Mouse (Mus musculus): Measurements from ENCODE around the gene Dph1.
"Not testable (repeated sequence)": the region's sequence is repeated elsewhere in the genome, so short reads cannot be mapped to it uniquely, and the experiment has no call there.

Gene Dph1

DNA sequence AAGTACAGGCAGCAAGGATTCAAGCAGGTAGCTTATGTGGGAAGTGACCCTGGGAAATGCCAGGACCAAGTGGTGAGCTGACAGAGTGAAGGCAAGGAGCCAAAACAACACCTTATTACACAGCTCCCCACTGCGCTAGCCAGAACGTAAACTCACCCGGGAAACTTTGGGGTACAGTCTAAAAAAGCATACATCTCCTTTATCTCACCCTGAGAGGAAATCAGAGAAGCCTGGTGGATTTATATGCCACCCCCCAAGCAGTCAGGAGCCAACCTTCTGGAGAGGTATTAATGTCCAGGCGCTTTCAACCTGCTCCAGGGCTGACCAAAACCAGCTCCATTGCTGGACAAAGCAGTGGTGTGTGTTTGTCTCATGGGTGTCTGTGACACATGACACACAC lies 12.9 kb upstream of the Dph1 start:
- DNase-seq (ENCODE audit: low spot score in 2 of 2) = no peak

DNA sequence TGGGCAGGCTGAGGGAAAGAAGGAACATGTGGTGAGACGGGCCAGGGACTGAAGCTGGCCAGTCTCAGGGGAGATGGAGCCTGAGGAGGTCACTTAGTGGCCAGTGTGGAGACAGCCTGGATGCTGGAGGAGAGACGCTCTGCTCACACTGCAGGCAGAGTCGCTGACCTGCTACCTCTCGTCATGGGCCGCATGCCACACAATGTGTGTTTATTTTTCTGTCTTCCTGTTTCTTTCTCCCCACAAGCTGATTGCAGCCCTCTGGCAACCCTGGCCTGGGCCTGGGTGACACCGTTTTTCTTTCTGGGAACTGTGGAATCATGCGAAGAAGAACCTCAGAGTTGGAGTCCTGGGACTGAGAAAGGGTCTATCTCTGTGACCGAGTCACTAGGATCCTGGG lies 10.7 kb upstream of the Dph1 start:
- DNase-seq (ENCODE audit: low spot score in 2 of 2) = no peak

DNA sequence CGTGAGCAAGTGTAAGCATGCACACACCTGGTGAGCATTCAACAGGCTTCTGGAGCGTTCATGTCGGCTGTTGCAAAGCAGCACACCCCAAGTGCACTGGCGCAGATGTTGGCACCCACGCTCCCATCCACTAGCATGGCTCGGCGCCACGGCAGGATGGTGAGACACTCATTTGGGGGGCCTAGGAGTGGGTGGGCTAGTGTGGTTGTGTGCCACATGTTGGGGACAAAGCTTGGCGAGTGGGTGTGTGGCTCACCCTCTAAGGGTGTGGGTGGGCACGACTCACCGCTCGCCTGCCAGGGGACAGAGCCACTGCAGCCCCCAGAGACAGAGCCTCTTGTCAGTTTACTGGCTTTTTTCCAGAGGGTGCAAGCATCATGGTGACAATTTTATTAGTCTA lies 9.9 kb upstream of the Dph1 start:
- no peak for DNase-seq (ENCODE audit: low spot score in 2 of 2)

DNA sequence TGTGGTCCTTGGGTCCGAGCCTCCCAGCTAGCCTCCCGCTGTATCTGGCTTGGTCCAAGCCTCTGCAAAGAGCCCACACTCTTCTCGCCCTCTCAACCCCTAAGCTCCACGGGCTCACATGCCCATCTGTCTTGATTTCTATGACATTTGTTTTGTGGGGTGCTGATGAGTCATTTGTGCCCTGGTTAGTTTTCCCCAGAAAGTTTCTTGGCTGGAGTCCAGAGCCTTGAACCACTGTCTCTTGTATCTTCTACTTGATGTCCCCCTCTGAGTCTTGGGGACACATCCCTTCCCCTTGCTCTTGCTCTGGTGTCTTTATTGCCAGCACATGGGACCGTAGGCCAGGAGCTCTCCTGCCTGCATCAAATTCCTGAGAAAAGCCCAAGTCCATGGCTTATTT lies 8.9 kb upstream of the Dph1 start:
- no peak for DNase-seq (ENCODE audit: low spot score in 2 of 2)

DNA sequence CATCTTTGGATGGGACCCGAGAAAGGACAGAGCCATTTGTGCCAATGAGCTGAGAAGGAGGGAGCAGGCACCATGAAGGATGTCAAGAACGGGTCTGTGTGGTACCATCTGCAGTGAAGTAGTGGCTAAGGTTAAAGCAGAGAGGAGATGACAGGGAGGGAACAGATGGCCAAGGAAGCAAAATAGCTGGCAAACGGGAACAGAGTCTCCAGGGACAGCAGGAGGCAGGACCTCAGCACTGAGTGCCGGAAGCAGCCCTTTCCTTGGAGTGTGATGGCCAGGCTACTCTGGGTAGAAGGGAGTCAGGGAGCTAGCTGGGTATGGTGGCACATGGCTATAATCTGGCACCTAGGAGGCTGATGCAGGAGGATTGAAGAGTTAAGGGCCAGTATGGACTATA lies 7.8 kb upstream of the Dph1 start:
- no peak for DNase-seq (ENCODE audit: low spot score in 2 of 2)

DNA sequence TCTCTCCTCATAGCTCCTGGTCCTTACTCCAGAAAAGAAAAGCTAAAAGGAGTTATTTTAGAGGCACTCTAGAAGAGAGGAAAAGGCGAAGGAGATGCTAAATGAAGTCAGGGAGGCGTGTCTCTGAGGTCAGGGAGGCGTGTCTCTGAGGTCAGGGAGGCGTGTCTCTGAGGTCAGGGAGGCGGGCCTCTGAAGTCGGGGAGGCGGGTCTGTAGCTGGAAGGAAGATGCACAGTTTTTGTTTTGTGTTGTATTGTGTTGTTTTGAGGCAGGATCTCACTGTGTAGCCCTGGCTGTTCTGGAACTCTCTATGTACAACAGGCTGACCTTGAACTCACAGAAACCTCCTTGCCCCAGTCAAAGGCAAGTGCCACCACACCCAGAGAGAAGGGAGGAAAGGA lies 6.9 kb upstream of the Dph1 start:
- no peak for DNase-seq (ENCODE audit: low spot score in 2 of 2)

DNA sequence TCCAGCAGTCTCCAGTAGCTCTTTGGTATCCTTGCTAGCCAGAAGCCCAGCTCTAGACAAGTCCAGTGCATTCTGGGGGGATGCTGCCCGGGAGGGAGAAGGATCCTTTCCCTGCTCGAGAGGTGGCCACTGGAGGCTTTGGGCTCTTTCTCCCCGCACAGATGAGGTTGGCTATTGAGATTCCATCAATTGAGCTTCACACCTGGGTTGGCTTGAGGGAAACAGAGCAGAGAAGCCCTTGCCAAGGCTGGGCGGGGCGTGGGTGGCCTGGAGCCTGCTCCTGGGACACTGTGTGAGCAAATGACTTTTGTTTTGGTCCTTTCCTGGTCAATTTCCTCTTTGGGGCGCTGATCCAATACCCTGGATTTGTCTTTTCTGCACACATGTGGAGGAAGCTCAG lies 5.1 kb upstream of the Dph1 start:
- no peak for DNase-seq (ENCODE audit: low spot score in 2 of 2)

DNA sequence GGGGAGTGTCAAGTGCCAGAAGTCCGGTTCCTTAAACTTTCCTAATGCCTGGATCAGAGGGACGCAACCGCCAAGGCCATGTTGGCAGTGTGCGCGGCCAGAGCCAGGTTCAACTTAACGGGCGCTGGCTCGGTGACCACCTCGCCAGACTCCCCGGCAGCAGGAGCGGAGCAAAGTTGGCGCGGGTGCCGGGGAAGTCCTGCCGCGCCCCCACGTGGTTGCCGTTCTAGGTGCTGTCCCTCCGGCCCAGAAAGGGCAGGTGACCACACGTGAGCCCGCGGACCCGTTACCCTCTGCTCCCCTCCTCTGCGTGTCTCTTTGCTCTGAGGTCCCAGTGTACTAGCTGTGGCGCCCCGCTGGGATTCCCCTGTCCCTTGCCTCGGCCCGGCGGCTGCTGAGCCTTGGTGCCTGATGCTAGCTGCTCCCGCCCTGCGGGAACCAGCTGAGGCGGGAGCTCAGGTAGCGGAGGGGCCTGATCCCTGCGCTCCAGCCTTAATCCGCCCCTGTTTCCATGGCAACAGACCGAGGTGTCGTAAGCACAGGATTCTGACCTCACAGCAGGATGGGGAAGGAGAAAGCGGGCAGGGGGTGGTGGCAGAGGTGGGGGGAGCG lies 3.9 kb upstream of the Dph1 start:
- DNase-seq (ENCODE audit: low spot score in 2 of 2) = peak in 1 of 2 experiments; percentile 59

DNA sequence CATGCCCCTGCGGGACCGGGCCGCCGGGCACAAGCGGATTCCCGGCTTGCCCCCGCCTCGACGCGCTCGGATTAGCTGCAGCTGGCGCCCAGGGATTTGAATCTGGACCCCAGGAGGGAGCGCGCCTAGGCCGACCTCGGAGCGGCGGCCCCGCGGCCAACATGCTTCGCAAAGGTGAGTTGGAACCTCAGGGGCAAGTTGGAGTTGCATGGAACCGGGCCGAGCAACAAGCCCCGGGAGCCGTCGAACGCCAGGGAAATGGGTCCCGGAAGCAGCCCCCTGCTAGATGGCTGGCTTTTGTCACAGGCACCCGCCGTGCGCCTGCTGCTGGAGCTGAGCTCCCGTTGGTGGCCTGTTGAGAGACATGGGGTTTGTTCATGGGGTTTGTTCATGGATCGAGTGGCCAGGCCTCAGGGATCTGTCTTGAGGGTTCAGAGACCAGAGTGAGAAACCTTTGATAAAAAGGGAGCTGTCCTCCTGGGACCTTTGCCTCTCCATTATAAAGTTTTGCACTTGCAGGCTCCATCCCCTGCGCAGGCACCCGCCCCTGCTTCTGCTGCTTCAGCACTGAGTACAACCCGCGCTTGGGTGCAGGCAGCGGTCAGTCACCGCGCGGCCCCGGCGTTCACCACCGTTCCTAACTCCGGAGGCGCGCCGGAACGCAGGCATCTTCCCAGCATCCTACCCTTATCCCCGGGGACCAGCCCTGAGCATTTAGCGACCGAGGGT lies 3.2 kb upstream of the Dph1 start:
- no peak for DNase-seq (ENCODE audit: low spot score in 2 of 2)

DNA sequence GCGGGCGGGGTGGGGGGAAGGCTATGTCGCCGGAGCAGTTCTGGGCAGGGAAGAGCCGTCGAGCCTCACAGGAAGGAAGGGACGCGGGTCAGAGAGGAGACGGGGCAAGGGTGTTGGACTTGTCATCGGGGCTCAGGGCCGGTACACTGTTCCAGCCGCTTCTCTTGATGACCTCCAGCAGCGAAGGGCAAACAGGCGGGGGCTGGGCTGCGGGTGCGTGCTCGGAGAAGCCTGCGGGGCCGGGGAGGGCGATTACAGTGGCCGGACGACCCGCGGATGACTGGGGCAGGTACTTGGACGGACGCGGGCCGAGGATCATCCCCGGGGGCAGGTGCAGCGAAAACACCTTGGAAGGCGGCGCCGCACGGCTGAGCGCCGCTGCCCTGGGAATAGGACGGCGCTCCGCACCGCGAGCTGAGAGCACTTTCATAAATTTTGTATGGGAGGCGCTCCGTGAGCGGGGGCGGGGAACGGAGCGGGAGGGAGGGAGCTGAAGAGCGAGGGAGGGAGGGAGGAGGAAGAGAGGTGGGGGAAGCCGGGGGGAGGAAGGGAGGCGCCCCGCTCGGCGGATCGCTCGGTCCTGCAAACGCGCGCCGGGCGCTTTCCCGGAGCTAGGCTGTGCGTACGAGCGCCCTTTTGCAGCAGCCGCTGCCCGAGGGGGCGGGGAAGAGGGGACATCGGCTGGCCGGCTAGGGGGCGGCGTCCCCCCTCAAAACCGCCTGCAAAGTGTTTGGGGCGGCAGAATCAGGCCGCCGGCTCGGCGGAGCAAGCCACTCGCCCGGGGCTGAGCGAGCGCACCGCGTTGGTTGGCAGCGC lies 2.4 kb upstream of the Dph1 start, which contains the start of gene Rtn4rl1:
Gene Rtn4rl1 (plus strand): TSS at position 528 of the 816 bp plus-strand sequence.
- peak in 1 of 2 experiments; percentile 48 for DNase-seq (ENCODE audit: low spot score in 2 of 2)

DNA sequence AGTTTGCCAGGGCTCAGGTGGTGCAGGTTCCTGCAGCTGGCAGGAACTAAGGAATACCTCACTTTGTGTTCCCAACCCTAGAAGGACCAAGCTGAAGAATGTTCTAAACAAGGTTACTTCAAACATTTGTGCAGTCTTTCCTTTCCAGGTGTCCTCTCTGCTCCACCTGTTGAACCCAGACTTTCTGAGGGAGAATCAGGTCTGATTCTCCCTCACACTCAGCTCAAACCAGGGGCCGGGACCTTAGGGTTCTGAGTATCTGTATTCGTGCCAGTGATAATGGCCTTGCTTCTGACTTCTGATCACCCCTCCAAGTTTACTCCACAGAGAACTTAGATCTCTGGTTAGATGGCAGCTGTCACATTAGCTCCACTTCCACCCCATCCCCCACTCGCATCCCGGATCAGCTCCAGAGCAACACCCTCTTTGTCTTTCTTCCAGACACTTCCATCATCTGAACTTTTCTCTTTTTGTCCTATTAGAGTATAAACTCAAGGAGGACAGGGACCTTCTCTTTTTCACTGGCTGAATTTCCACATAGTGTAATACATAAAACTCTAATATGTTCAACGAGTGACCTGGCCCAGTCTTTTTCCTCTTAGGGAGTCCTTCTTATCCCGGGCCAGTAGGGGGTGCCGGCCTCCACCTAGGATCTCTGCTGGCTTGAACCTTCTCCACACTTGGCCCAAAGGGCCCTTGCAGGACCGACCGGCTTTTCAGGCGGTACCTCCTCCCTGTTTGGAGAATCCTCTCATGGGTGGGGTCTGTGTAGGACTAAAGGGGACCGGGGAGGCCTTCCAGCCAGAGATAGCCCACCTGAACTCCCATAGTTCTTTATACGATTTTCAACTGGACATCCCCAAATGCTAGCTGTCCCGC lies 1.5 kb upstream of the Dph1 start:
- peak; percentile 51 to 74 for DNase-seq (ENCODE audit: low spot score in 2 of 2)

DNA sequence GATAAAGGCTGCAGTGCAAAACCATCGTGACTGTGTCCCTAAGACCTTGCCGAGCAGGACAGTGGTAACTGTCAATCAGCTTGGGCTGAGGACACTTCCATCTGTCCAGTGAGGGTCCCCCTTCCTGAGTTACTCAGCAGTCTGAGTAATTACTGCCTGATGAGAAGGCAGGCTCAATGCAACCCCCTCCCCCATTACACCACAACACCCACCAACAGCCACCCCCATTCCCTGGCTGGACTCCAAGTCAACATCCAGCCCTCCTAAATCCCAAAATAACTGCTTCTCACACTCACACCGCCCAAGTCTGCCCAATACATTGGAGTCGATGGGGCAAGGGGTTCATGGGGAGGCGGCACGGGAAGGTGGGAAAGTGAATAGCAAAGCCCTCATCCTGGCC lies 800 bp upstream of the Dph1 start:
- DNase-seq (ENCODE audit: low spot score in 2 of 2) = no peak

DNA sequence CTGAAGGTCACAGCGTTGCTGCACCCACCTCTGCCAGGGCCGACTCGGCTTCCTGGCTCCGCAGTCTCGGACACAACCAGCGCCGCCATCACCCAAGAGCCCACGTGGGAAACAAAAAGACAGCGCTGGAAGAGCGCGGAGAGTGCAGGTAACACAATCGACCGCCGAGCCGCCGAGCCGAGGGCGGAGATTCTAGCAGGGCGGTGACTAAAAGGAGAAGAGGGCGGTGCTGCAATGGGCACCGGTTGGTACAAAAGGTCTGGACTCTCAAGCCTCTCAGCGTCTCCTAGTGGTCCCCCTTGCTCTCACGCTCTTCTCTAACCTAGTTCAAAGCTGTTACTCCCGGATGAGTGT lies 693 bp downstream of the Dph1 start:
- peak; percentile 58 to 74 for DNase-seq (ENCODE audit: low spot score in 2 of 2)

DNA sequence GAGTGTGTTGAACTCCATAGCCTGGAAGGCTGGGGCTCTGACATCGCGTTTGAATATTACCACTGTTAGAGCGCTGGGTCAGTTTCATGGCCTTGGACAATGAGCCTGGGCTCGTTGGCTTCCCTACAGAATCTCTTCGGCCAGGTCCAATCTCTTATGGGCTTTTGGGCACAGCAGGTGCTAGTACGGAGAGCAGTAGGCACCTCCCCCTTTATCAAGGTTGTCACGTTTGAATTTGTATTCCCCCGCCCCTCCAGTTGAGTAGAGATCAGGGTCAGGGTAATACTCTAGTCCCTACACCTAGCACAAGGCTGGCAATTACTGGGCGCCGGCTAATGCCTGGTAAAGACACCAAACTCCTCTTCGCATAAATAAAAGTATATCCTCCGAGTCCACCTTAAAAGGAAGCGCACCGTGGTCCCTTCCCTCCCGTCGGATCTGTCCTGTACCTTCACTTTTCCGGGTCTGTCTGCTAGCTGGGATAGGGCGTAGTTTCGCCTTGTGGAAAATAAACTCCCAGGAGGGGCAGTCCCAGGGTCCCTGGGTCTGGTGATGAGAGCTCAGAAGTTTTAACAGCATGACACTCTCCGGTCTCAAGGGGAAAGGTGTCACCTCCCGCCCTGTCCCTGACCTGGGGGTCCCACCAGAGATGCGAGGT lies 1.2 kb downstream of the Dph1 start:
- DNase-seq (ENCODE audit: low spot score in 2 of 2) = no peak

DNA sequence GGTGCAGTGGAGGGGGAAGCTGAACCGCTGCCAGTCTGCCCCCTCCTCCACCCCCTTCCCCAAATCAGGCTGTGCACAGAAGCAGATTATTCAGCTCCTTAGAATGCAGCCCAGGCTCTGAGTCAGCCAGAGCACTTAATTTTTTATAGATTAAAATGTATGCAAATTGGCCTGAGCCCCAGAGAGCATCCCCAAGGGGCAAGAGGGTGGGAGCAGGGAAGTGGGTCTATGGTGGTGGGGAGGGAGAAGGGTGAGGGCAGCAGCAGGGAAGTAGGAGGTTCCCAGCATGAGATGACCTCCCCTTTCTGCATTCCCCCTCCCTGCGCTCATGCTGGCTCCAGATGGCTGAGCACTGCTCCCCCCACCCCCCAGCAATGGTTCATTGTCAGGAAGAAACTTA lies 6.1 kb downstream of the Dph1 start:
- no peak for DNase-seq (ENCODE audit: low spot score in 2 of 2)

DNA sequence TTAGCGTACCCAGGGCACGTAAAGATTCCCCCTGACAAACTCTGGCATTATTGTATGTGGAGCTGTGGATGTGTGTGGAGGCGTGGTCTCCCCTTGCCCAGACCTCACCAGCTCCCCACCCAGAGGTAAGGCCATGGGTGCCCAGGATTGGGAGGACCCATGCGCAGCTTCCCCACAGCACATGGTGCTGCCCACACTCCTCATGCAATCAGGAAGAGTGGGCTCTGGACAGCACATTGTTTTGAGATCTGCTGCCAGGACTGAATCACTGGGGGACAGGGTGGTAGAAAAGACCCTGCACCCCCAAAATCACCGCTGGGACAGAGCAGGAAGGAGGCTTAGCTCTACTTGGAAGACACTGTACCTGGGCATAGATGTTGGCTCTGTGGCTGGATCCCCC lies 6.5 kb downstream of the Dph1 start:
- DNase-seq (ENCODE audit: low spot score in 2 of 2) = no peak

DNA sequence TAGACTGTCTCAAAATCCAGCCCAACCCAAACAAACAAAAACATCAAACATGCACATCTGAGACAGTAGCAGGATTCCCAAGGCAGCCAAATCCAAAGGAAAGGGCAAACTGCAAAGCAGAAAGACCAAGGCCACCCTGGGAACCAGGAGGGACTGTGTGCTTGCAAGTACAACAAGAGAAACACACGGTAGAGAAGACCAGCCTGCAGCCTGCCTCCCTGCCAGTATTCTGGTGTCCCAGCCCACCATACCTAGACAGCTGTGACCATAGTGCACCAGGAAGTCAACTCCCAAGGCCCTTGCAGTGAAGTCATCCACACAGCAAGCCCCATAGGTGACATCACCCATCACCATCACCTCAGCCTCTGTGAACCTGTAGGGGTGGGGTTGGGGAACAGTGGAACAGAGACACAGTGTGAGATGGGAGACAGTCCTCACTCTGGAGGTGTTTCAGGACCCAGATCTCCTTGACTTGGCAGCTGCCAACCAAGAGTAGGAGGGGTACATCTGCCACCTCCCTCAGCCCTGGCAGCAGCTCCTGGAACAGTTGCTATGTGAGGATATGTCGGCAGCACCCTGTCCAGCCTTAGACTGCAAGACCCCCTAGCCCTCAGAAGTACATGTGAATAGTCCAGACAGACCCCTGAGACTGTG lies 7.0 kb downstream of the Dph1 start:
- no peak for DNase-seq (ENCODE audit: low spot score in 2 of 2)

DNA sequence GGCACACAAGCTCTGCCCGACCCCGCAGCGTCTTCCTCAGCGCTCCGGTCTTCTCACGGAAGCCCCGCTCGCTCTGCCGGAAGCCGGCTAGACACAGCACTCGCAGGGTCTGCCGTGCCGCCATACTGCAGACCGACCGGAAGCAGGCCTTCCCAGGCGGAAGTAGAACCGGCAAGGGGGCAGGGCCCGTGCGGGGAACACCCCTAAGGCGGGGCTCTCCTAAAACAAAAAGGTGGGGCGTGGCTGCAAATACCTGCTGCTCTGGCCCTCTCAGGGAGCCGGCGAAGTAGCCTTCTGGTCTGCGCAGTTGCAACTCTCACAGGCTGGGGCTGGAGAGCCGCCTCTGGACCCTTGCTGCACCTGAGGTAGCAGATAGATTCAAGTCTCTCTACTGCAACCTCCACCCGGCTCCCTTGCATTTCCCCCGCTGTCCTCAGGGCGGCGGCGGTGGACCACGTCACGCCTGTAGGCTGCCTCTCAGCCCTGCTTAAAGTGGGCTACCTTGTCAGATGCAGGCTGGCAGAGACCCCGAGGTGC lies 12.3 kb downstream of the Dph1 start, which contains the start of gene Ovca2:
Gene Ovca2 (minus strand): TSS at position 164 of the 537 bp plus-strand sequence.
- DNase-seq (ENCODE audit: low spot score in 2 of 2) = peak; percentile 85 to 94

DNA sequence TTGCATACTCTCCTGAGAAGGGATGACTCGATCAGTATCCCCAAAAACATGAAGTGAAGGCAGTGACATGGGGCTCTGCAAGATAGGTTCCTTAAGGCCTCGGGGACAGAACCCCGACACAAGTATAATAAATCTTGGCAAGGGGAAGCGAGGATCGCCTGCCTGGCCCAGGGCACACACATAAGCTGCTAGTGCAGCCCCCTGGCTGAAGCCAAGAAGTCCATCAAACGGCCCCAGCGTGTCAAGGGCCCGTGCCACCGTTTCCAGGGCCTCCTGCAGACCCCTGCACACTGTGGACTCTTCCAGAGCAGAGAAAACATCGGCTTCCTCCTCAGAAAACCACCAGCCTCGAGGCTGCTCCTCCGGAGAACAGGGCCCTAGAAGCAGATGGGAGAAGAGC lies 13.0 kb downstream of the Dph1 start:
- no peak for DNase-seq (ENCODE audit: low spot score in 2 of 2)

DNA sequence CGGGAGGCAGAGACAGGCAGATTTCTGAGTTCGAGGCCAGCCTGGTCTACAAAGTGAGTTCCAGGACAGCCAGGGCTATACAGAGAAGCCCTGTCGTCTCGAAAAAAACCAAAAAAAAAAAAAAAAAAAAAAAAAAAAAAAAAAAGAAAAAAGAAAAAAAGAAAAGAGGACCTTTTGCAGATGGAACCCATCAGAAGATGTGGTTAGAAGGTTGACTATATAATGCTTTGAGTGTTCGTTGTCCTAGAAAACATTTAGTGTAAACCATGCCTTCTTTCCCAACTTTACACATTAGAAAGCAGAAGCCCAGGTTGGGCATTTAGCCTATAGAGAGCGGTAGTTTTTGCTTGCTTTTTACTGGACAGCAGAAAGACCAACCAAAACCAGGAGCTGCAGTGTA lies 16.5 kb downstream of the Dph1 start:
- DNase-seq (ENCODE audit: low spot score in 2 of 2) = not testable (repeated sequence)

DNA sequence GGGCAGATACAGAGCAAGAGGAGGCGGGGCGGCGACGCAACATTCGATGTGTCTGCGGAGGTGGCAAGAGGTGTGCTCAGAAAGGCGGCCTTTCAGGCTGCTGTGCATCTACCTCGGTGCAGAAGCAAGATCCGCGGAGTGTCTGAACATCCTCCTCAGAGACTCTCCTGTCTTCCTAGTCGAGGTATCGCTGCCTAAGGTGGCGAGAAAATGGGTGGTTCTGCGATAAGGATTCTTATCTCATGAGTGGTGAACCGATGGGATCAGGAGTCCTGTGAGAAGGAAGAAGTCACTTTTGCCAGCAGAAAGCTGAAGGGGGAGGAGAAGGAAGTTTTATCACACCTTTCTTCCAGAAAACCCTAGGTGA lies 17.3 kb downstream of the Dph1 start:
- no peak for DNase-seq (ENCODE audit: low spot score in 2 of 2)
